Mouse (Mus musculus) hindbrain, embryonic 11.5 days (tissue): ENCODE measurements at regions not wholly inside any gene's neighbourhood (a gene's known extent, or its start where the extent isn't known, plus 50 kb on each side); places are given as distances from the start of the nearest gene placed in this dataset.

ENCODE experiments used
- ATAC-seq: fragments of 200-750 bp; cut with Nextera tagmentation; 2 replicates; pipeline ENCODE4 v1.8.0; 2017; ENCODE audit warnings: mild to moderate bottlenecking, moderate TSS enrichment, moderate library complexity; ENCODE audit not compliant: low FRiP score
- DNase-seq: peaks from one replicate; pipeline ENCODE4 v3.0.0-alpha.2; 2015; ENCODE audit warnings: low spot score
- H3K27ac ChIP-seq: fragments of 300-500 bp; sonication (generic); 2 replicates; pipeline ENCODE4 v1.5.1; 2014; ENCODE audit warnings: mild to moderate bottlenecking, low read depth, low read length
- H3K27me3 ChIP-seq: fragments of 300-500 bp; sonication (generic); 2 replicates; pipeline ENCODE4 v1.6.1; 2014; ENCODE audit warnings: mild to moderate bottlenecking, low read length, moderate library complexity, mixed read lengths; ENCODE audit not compliant: control insufficient read depth, insufficient read depth
- H3K36me3 ChIP-seq: fragments of 300-500 bp; sonication (generic); 2 replicates; pipeline ENCODE4 v1.6.1; 2014; ENCODE audit warnings: mild to moderate bottlenecking, low read length, moderate library complexity, mixed read lengths; ENCODE audit not compliant: control insufficient read depth, insufficient read depth
- H3K4me1 ChIP-seq: fragments of 300-500 bp; sonication (generic); replicated peaks from 2 replicates; pipeline ENCODE4 v1.6.1; 2014; ENCODE audit warnings: low read length, mixed read lengths; ENCODE audit not compliant: control insufficient read depth, insufficient read depth
- H3K4me2 ChIP-seq: fragments of 300-500 bp; sonication (generic); replicated peaks from 2 replicates; pipeline ENCODE4 v1.6.1; 2014; ENCODE audit warnings: mild to moderate bottlenecking, low read depth, low read length
- H3K4me3 ChIP-seq: fragments of 300-500 bp; sonication (generic); 2 replicates; pipeline ENCODE4 v1.5.1; 2014; ENCODE audit warnings: low read depth, low read length
- H3K9ac ChIP-seq: fragments of 300-500 bp; sonication (generic); 2 replicates; pipeline ENCODE4 v1.6.1; 2014; ENCODE audit warnings: low read depth, low read length
- H3K9me3 ChIP-seq: fragments of 300-500 bp; sonication (generic); 2 replicates; pipeline ENCODE4 v1.6.1; 2016; ENCODE audit warnings: low read length; ENCODE audit not compliant: control insufficient read depth
- WGBS: fragments of 180-500 bp; shearing (Covaris S2); extraction: QIAGEN DNeasy Blood & Tissue Kit; methylation state at CpG from one replicate; pipeline ENCODE4 v1.1.7; 2014; 5-methylcytosine and 5-hydroxymethylcytosine counted together

DNA sequence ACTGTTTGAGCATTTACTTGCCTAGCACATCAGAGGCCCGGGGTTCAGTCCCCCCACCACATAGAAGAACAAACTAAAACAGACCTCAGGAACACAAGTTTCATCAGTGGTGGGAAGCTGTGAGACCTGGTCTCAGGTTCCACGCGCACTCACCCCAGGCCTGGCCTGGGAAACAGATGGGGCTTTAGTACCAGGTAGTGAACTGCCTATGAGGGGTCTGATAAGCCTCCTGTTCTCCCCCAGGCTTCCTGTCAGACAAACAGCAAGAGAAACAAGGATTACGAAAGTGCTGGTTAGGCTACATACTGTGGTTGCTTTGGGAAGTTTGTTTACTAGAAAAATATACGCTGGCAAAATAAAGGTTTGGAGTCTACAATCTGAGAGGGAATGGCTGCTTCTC lies 83.7 kb upstream of the S1pr3 start:
- Histone ChIP-seq H3K27ac (no peak overlapping the region), H3K4me2 (no peak overlapping the region), H3K27me3 (no peaks in the 10 kb centered on the region), H3K9me3 (no peaks in the 10 kb centered on the region), H3K36me3 (no peaks in the 10 kb centered on the region), H3K4me1 (0 out of 2 replicates have a peak, but pooled peaks cover 5% of the 10 kb centered on the region), H3K9ac (no peak overlapping the region), H3K4me3 (no peak overlapping the region)
- DNase-seq (no peak), ATAC-seq (no peak)
- WGBS: 72% methylated on average over 5 of the region's 5 CpGs

DNA sequence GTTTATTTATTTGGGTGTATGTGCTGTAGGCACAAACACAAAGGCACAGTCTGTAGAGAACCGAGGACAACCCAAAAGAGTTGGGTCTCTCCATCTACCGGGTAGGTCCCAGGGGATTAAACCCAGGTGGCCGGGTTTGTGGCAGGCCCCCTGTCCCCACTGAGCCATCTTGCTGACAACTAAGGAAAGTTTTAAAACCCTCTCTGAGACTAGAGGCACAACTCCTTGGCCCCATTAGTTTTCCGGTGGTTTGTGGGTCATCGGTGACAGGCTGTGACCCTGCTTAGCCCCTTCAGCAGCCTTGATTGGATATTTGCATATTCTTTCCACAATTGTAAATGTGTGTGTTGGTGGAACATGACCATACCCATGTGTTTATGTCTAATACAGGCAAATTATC lies 83.1 kb upstream of the S1pr3 start:
- DNase-seq: no peak
- H3K4me1 ChIP-seq: 0 out of 2 replicates have a peak, but pooled peaks cover 5% of the 10 kb centered on the region
- WGBS: 60% methylated on average over 5 of the region's 5 CpGs

DNA sequence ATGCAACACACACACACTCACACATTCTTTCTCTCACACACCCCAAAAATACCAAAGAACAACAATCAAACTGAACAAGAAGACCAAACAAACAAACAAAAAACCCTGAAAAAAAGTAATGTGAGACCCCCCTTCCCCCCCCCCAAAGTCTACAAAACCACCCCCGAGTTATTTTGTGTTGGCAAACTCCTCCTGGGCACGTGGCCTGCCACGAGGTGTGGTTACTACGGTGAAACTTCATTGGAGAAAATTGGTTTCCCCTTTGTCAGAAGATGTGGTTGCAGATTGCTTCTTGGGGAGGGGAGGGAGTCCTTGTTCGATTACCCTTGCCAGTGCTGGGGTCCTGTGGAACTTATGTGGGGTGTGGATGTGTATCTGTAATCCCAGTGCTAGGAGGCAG lies 82.3 kb upstream of the S1pr3 start:
- no peak overlapping the region for H3K27ac ChIP-seq
- H3K4me3 ChIP-seq: no peak overlapping the region
- 64% methylated on average over 5 of the region's 5 CpGs for WGBS
- 0 out of 2 replicates have a peak, but pooled peaks cover 5% of the 10 kb centered on the region for H3K4me1 ChIP-seq
- H3K36me3 ChIP-seq: no peaks in the 10 kb centered on the region
- no peaks in the 10 kb centered on the region for H3K27me3 ChIP-seq
- H3K4me2 ChIP-seq: no peak overlapping the region
- DNase-seq (no peak), ATAC-seq (no peak)
- no peaks in the 10 kb centered on the region for H3K9me3 ChIP-seq
- H3K9ac ChIP-seq: no peak overlapping the region

More for the DNA sequence above, 83.1 kb upstream of the S1pr3 start:
- no peaks in the 10 kb centered on the region for H3K9me3 ChIP-seq
- no peak overlapping the region for H3K4me3 ChIP-seq
- H3K27me3 ChIP-seq: no peaks in the 10 kb centered on the region
- no peak overlapping the region for H3K4me2 ChIP-seq
- ATAC-seq: no peak
- H3K9ac ChIP-seq: no peak overlapping the region
- no peaks in the 10 kb centered on the region for H3K36me3 ChIP-seq
- H3K27ac ChIP-seq: no peak overlapping the region

DNA sequence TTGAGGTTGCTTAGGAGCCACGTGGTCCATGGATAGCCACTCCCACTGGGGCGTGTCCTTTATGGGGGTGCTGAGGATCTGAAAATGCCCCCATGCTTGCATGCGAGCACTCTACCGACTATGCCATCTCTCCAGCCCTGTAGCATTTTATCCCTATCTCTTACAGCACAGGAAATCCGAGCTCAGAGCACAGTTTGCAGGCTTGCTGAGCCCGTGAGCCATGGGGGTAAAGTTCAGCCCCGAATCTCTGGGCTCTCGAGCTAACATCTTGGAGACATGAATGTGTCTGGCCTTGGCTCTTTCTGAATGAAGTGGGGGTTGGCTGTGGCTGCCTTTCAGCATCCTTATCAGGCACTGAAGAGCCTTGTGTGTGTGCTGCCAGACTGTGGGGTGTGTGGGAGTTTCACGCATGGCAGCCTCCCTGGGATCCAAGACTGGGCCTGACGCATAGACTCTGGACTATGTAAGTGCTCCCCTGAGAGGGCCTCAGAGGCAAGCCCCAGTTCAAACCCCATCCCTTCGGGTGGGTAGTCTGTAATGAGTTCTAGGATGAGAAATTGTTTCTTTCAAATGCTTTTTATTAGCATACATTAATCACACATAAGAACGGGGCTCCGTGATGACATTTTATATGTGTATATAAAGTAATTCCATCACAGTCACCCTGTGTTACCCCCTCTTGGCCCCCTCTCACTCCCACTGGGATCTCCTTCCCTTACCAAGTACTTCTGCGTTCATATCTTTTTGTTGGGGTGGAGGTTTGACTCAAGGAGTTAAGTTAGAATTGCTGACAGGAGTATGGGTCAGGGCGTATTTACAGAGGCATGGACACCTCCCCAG lies 80.1 kb upstream of the S1pr3 start:
- DNase-seq (no peak), ATAC-seq (peak; percentile 51)
- Histone ChIP-seq H3K9me3 (no peaks in the 10 kb centered on the region), H3K4me1 (0 out of 2 replicates have a peak, but pooled peaks cover 5% of the 10 kb centered on the region), H3K27me3 (no peaks in the 10 kb centered on the region), H3K36me3 (no peaks in the 10 kb centered on the region), H3K27ac (0 out of 2 replicates have a peak overlapping the region, but pooled peaks have one; percentile 17), H3K4me3 (no peak overlapping the region), H3K4me2 (no peak overlapping the region), H3K9ac (no peak overlapping the region)
- WGBS: 55% methylated on average over 15 of the region's 15 CpGs

DNA sequence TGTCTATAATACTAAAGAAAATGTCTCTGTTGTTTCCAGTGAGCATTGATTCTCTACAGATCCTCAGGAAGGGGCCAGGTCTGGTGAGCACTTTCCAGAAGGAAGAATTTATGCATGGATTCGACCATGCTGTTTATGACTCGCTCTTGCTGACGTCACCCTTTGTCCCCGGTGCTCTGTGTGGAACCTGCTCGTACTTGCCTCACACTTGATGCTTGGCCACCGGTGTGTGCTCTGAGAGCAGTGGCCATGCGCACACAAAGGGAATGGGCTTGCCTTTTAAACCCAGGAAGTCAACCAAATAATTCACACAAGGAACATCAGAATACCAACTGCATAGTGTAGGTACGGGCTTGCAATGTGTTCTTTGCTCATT lies 79.5 kb upstream of the S1pr3 start:
- H3K36me3 ChIP-seq: no peaks in the 10 kb centered on the region
- H3K4me3 ChIP-seq: no peak overlapping the region
- no peak overlapping the region for H3K27ac ChIP-seq
- no peak overlapping the region for H3K4me2 ChIP-seq
- ATAC-seq (peak; percentile 43; the same call in 1 of the 2 replicates), DNase-seq (peak; percentile 22)
- no peaks in the 10 kb centered on the region for H3K27me3 ChIP-seq
- 56% methylated on average over 8 of the region's 8 CpGs for WGBS
- H3K9ac ChIP-seq: no peak overlapping the region
- 0 out of 2 replicates have a peak, but pooled peaks cover 5% of the 10 kb centered on the region for H3K4me1 ChIP-seq
- H3K9me3 ChIP-seq: no peaks in the 10 kb centered on the region

DNA sequence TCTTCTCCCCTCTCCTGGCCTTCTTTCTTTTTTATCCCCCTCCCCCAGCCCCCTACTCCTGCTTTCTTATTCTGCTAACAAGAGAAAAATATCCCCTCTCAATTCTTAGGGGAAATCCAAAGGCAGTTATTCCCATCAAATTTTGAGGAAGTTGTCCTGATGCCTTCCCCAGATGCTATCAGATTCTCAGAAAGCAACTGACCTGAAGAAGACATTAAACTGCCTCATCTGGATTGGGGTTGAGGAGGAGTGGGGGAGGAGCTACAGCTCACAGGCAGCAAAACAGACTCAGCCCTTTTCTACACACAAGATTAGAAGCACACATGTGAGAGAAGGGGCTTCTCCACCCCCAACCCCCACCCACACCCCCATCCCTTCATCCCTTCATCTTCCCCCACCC lies 78.7 kb upstream of the S1pr3 start:
- H3K36me3 ChIP-seq: no peaks in the 10 kb centered on the region
- H3K4me2 ChIP-seq: no peak overlapping the region
- no peaks in the 10 kb centered on the region for H3K27me3 ChIP-seq
- H3K4me3 ChIP-seq: no peak overlapping the region
- H3K9me3 ChIP-seq: no peaks in the 10 kb centered on the region
- H3K9ac ChIP-seq: no peak overlapping the region
- ATAC-seq: no peak
- H3K27ac ChIP-seq: no peak overlapping the region
- 0 out of 2 replicates have a peak, but pooled peaks cover 5% of the 10 kb centered on the region for H3K4me1 ChIP-seq
- no peak for DNase-seq

DNA sequence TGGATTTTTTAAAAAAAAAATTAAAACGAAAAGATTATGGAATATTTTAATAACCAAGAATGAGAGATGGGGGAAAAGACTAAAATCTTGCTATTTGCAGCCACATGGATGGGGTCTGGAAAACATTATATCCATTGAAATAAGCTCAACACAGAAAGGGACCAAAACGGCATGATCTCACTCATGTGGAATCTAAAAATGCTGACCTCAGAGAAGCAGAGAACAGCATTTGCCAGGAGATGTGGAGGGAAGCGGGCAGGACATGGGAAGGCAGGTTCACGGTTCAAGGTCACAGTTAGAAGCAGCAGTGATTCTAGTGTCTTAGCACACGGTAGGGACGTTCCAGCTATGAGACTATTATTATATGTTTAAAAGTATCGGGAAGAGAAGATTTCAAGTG lies 76.2 kb upstream of the S1pr3 start:
- Histone ChIP-seq H3K36me3 (no peaks in the 10 kb centered on the region), H3K9me3 (no peaks in the 10 kb centered on the region), H3K9ac (no peak overlapping the region), H3K4me2 (no peak overlapping the region), H3K4me1 (0 out of 2 replicates have a peak, but pooled peaks cover 5% of the 10 kb centered on the region), H3K27ac (no peak overlapping the region), H3K4me3 (no peak overlapping the region), H3K27me3 (no peaks in the 10 kb centered on the region)
- 71% methylated on average over 7 of the region's 7 CpGs for WGBS
- ATAC-seq (no peak), DNase-seq (no peak)

DNA sequence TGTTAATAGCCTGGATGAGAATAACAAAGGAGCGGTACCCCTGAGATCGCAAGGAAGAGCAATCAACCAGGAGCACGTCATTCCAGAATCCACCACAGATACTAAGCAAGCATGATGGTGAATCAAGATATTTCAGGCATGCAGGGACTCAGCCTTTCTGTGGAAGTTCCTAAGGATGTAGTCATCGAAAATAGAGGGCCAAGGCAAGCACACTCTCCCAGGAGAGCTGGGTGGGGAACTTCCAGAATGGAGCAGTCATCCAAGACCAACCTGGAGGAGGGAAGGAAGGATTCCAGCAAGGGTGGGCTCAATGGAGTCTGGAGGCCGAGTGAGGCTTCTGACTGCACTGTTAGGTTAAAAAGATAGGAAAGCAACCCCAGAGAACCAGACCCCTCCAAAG lies 75.0 kb upstream of the S1pr3 start:
- Histone ChIP-seq H3K9ac (no peak overlapping the region), H3K27ac (no peak overlapping the region), H3K9me3 (no peaks in the 10 kb centered on the region), H3K4me3 (no peak overlapping the region), H3K4me2 (no peak overlapping the region), H3K36me3 (no peaks in the 10 kb centered on the region), H3K4me1 (0 out of 2 replicates have a peak, but pooled peaks cover 2% of the 10 kb centered on the region), H3K27me3 (no peaks in the 10 kb centered on the region)
- DNase-seq (no peak), ATAC-seq (no peak)
- 91% methylated on average over 5 of the region's 5 CpGs for WGBS

DNA sequence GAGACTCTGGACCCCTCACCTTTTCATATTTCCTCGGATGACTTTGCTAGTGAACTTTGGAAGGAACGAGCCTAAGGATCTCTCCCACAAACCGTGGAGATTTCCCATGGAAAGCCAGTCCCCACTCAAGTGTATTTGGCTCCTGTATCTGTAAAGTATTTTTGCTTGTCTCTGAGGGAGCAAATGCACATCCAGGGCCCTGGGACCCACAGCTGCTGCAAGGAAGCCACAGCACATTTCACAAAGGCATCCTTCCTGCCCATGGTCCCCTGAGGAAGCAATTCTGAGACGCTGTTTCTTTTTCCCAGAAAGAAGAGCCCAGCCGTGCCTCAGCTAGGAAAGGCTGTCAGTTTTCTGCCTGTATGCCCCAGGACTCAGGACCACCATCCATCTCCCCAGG lies 71.7 kb upstream of the S1pr3 start:
- WGBS: 69% methylated on average over 5 of the region's 5 CpGs
- no peaks in the 10 kb centered on the region for H3K36me3 ChIP-seq
- H3K27me3 ChIP-seq: no peaks in the 10 kb centered on the region
- no peak for DNase-seq
- no peak overlapping the region for H3K9ac ChIP-seq
- no peak for ATAC-seq
- no peak overlapping the region for H3K4me3 ChIP-seq
- H3K27ac ChIP-seq: no peak overlapping the region
- H3K4me2 ChIP-seq: no peak overlapping the region
- no peaks in the 10 kb centered on the region for H3K4me1 ChIP-seq
- no peaks in the 10 kb centered on the region for H3K9me3 ChIP-seq
